Mouse (Mus musculus) limb, embryonic 14.5 days (tissue): ENCODE data around the gene Myadm. TPM values are rescaled to one million over a fixed set of nuclear protein-coding genes. Genes with fewer than 3 reads are reported as not detected.

Experiments
- ATAC-seq: fragments of 200-750 bp; cut with Nextera tagmentation; 2 replicates; pipeline ENCODE4 v1.8.0; 2017; ENCODE audit warnings: low read depth, moderate number of reproducible peaks, moderate TSS enrichment; ENCODE audit not compliant: low FRiP score
- DNase-seq: peaks from one replicate; pipeline ENCODE4 v3.0.0-alpha.2; 2015; ENCODE audit warnings: low spot score
- H3K27ac ChIP-seq: fragments of 300-500 bp; sonication (generic); replicated peaks from 2 replicates; pipeline ENCODE4 v1.5.1; 2014; ENCODE audit warnings: low read depth, mild to moderate bottlenecking, low read length, moderate library complexity, mixed read lengths
- H3K27me3 ChIP-seq: fragments of 300-500 bp; sonication (generic); 2 replicates; pipeline ENCODE4 v1.6.1; 2014; ENCODE audit warnings: low read length, mixed read lengths; ENCODE audit not compliant: control insufficient read depth, insufficient read depth
- H3K36me3 ChIP-seq: fragments of 300-500 bp; sonication (generic); 2 replicates; pipeline ENCODE4 v1.6.1; 2014; ENCODE audit warnings: mild to moderate bottlenecking, low read length, moderate library complexity, mixed read lengths; ENCODE audit not compliant: control insufficient read depth, insufficient read depth
- H3K4me1 ChIP-seq: fragments of 300-500 bp; sonication (generic); 2 replicates; pipeline ENCODE4 v1.6.1; 2014; ENCODE audit warnings: antibody characterized with exemption, low read length, mixed read lengths; ENCODE audit not compliant: control insufficient read depth, insufficient read depth
- H3K4me2 ChIP-seq: fragments of 300-500 bp; sonication (generic); replicated peaks from 2 replicates; pipeline ENCODE4 v1.6.1; 2014; ENCODE audit warnings: low read depth, mild to moderate bottlenecking, low read length, moderate library complexity; ENCODE audit not compliant: severe bottlenecking
- H3K4me3 ChIP-seq: fragments of 300-500 bp; sonication (generic); replicated peaks from 2 replicates; pipeline ENCODE4 v1.5.1; 2014; ENCODE audit warnings: low read length
- H3K9ac ChIP-seq: fragments of 300-500 bp; sonication (generic); 2 replicates; pipeline ENCODE4 v1.6.1; 2014; ENCODE audit warnings: mild to moderate bottlenecking, low read depth, low read length, moderate library complexity; ENCODE audit not compliant: severe bottlenecking
- H3K9me3 ChIP-seq: fragments of 300-500 bp; sonication (generic); 2 replicates; pipeline ENCODE4 v1.6.1; 2016; ENCODE audit warnings: low read length; ENCODE audit not compliant: control insufficient read depth
- POLR2A ChIP-seq: fragments of 200-500 bp; IDR thresholded peaks from 2 replicates; pipeline ENCODE4 v1.8.0; 2012; ENCODE audit warnings: inconsistent platforms, mild to moderate bottlenecking, moderate library complexity, borderline replicate concordance; ENCODE audit not compliant: insufficient read depth, insufficient read length; ENCODE audit errors: extremely low read depth
- WGBS: fragments of 180-500 bp; shearing (Covaris S2); extraction: QIAGEN DNeasy Blood & Tissue Kit; methylation state at CpG from one replicate; pipeline ENCODE4 v1.1.7; 2014; 5-methylcytosine and 5-hydroxymethylcytosine counted together
- polyA plus RNA-seq, 2 experiments: library from polyadenylated mRNA; depleted of rRNA in 1 of 2; stranded (reverse) in 1 of 2; unstranded in 1 of 2; fragments of >200 nt; fragmentation: Nextera tagmentation in 1 of 2; extraction: Ambion mirVana in 1 of 2; gene quantifications; 2 replicates each; pipeline versions ENCODE4 v1.2.1 to v1.2.3; 2012 to 2014

Gene Myadm
- polyA plus RNA-seq, 2 experiments, result 141 to 209 TPM

DNA sequence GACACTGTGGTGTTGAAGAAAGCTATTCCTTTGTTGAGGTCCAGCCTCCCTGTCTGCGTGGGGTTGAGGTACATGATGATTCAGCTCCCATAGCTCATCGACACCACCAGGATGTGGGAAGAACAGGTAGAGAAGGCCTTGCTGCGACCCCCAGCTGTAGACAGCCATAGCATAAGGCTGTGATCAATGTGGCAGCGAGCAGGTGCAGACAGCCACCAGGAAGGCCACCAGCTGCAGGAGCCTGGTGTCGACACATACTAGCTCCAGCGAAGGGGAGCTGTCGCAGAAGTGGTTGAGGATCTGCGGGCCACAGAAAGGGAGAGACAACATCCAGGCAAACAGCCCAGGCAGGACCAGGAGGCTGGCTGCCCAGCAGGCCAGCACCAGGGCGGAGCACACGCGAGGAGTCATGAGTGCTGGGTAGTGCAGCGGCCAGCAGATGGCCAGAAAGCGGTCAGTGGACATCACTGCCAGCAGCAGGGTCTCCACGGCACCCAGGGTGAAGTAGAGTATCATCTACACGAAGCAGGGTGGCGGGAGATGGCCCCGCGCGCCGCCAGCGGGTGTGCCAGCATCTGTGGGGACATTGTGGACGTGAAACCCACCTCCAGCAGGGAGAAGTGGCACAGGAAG is 24.4 kb upstream of the Myadm start:
- H3K9me3 ChIP-seq, result no peaks in the 10 kb centered on the region
- no peaks in the 10 kb centered on the region for H3K4me1 ChIP-seq
- ATAC-seq (no peak), DNase-seq (no peak)
- H3K9ac ChIP-seq, result no peak overlapping the region
- 33% methylated on average over 22 of the region's 22 CpGs for WGBS
- no peak overlapping the region for H3K27ac ChIP-seq
- no peaks in the 10 kb centered on the region for H3K27me3 ChIP-seq
- H3K36me3 ChIP-seq, result no peaks in the 10 kb centered on the region
- TF ChIP-seq POLR2A, result no peak
- no peak overlapping the region for H3K4me3 ChIP-seq
- H3K4me2 ChIP-seq, result no peak overlapping the region

DNA sequence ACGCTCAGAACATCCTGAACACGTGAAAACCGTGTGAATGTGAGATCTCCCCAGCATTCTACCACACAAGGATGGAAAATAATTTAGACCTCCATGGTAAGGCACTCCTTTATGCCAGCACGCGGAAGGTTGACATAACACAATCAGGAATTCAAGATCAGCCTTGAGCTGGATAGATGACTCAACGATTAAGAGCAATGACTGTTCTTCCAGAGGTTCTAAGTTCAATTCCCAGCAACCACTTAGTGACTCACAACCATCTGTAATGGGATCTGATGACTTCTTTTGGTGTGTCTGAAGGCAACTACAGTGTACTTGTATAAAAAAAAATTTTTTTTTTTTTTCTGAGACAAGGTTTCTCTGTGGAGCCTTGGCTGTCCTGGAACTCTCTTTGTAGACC is 23.6 kb upstream of the Myadm start:
- Histone ChIP-seq H3K4me2 (no peak overlapping the region), H3K9me3 (no peaks in the 10 kb centered on the region), H3K4me1 (no peaks in the 10 kb centered on the region), H3K27ac (no peak overlapping the region), H3K9ac (no peak overlapping the region), H3K36me3 (no peaks in the 10 kb centered on the region), H3K27me3 (no peaks in the 10 kb centered on the region), H3K4me3 (no peak overlapping the region)
- ATAC-seq, result no peak
- DNase-seq, result no peak
- 64% methylated on average over 6 of the region's 6 CpGs for WGBS
- no peak for TF ChIP-seq POLR2A

DNA sequence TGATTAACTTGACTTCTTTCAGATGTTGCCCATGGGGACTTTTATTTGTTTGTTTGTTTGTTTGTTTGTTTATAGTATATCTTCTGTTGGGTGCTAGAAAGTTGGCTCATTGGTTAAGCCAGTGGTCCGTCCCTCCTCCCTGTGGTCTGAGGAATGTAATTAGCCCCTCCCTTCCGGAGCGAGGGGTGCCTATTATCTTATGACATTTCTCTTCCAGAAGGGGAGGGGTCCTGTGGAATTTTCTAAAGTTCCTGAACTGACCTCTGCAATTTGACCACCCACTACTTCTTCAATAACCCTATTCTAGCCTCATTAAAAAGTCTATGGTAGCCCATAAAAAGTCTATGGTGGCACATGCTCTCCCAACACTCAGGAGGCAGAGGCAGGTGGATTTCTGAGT is 21.6 kb upstream of the Myadm start:
- DNase-seq (no peak), ATAC-seq (no peak)
- Histone ChIP-seq H3K9ac (no peak overlapping the region), H3K4me3 (no peak overlapping the region), H3K4me1 (no peaks in the 10 kb centered on the region), H3K36me3 (no peaks in the 10 kb centered on the region), H3K27ac (no peak overlapping the region), H3K27me3 (no peaks in the 10 kb centered on the region), H3K9me3 (no peaks in the 10 kb centered on the region), H3K4me2 (no peak overlapping the region)
- WGBS, result 75% methylated on average over 3 of the region's 3 CpGs
- no peak for TF ChIP-seq POLR2A

DNA sequence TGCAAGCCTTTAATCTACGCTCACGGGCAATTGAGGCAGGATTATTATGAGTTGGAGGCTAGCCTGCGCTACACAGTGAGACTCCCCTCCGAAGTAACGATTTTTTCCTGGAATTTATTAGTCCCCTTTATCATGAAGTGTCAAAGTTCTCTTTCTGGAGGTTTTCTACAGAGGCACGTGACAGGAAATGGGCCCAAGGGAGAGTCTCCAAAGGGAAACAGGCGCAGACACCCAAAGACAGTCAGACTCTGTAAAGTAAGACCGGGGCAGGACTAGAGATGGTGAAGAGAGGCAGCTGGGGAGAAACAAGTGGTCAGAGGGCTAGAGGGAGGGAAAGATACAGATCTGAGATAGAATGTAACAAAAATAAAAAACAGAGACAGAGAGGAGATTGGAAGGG is 21.0 kb upstream of the Myadm start:
- DNase-seq (no peak), ATAC-seq (no peak)
- Histone ChIP-seq H3K4me2 (no peak overlapping the region), H3K27me3 (no peaks in the 10 kb centered on the region), H3K4me3 (no peak overlapping the region), H3K4me1 (no peaks in the 10 kb centered on the region), H3K27ac (no peak overlapping the region), H3K9ac (no peak overlapping the region), H3K36me3 (no peaks in the 10 kb centered on the region), H3K9me3 (no peaks in the 10 kb centered on the region)
- no peak for TF ChIP-seq POLR2A
- WGBS, result 62% methylated on average over 8 of the region's 8 CpGs

DNA sequence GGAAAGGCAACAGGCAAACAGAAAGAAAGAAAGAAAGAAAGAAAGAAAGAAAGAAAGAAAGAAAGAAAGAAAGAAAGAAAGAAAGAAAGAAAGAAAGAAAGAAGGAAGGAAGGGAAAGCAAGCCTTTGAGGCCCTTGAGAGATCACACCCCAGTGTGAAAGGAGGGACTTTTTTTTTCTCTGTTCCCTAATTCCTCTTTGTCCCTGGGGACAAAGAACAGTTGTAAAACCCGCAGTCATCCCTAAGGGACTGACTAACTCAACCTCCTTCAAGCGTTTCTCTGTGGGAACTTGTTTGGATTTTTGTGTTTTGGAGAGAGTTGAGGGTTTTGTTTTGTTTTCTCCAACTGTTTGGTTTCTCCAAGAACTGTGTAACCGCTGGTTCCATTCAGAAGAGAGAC is 20.6 kb upstream of the Myadm start:
- no peak for ATAC-seq
- Histone ChIP-seq H3K4me2 (no peak overlapping the region), H3K9ac (no peak overlapping the region), H3K4me1 (no peaks in the 10 kb centered on the region), H3K27ac (no peak overlapping the region), H3K9me3 (no peaks in the 10 kb centered on the region), H3K36me3 (no peaks in the 10 kb centered on the region), H3K27me3 (no peaks in the 10 kb centered on the region), H3K4me3 (no peak overlapping the region)
- DNase-seq, result no peak
- TF ChIP-seq POLR2A, result no peak
- WGBS, result 29% methylated on average over 3 of the region's 3 CpGs

DNA sequence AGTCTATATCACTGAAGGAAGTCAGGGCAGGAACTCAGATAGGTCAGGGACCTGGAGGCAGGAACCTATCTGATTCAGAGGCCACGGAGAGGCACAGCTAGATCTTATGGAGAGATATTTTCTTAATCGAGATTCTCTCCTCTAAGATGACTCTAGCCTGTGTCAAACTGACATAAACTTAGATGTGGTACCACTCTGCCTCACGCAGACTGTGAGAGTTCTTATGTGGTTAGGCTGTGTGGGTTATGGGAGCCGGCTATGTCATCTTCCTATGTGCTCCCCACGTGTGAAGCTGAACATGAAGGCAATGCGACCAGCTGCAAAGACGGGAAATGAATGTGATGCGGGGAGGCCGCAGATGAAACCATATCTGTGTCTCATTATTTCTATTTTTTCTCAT is 16.7 kb upstream of the Myadm start:
- H3K4me1 ChIP-seq, result no peaks in the 10 kb centered on the region; the same call in 1 of the 2 replicates
- no peaks in the 10 kb centered on the region for H3K27me3 ChIP-seq
- no peaks in the 10 kb centered on the region for H3K36me3 ChIP-seq
- ATAC-seq (no peak), DNase-seq (no peak)
- TF ChIP-seq POLR2A, result no peak
- H3K9ac ChIP-seq, result no peak overlapping the region
- no peak overlapping the region for H3K27ac ChIP-seq
- WGBS, result 86% methylated on average over 9 of the region's 9 CpGs
- no peak overlapping the region for H3K4me3 ChIP-seq
- H3K4me2 ChIP-seq, result no peak overlapping the region
- no peaks in the 10 kb centered on the region for H3K9me3 ChIP-seq
